Mouse (Mus musculus) right cerebral cortex, adult 18-20 months (tissue): ENCODE measurements at regions not wholly inside any gene's neighbourhood (a gene's known extent, or its start where the extent isn't known, plus 50 kb on each side); places are given as distances from the start of the nearest gene placed in this dataset.

ENCODE experiments used
- DNase-seq: peaks from one replicate; pipeline ENCODE4 v3.0.0; 2022; ENCODE audit warnings: mixed read lengths

DNA sequence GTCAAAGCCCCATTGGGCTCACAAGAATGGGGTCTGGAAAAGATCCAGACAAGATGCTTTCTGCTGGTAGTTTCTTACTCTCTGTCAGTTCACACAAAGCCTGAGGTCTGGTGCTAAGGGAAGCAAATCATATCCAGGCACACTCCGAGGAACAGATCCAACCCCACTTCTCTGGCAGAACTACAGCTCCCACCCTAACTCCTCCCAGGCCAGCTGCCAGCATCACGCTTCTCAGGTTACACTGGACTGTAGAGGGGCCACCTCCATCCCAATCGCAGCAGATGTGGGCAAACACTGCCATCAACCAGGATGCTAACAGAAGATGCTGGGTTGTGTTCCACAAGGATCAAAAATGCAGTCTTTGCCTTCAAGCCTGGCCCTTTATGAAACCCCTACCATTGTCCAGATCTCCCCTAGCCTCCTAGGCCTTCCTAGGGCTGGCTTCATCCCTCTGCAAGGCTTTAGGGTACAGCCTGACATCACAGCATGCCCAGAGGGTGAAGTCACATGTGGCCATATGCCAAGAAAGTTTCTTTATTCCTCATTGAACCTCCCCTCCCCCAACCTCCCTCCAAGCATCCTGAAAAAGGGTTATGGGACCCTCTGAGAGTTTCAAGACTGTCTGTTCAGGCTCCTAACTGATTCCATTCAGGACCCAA lies 99.6 kb upstream of the 2610301B20Rik start:
- DNase-seq, result no peak

DNA sequence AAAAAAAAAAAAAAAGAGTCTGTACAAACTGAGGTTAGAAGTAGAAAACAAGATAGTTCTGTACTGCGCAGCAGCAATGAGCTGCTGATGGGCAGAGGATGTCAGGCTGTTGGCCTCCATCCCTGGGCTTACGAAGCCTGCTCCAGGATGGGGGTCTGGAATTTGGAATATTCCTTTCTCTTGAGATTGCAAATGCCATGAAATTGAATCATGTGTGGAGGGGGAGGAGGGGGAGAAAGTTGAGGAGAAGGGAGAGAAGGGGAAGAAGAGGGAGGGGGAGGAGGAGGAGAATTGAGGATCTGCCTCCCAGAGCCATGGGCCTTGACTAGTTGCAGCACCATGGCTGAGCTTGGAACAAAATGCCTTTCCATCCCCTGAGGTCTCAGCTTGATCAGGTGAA lies 87.6 kb upstream of the 2610301B20Rik start:
- DNase-seq, result no peak

DNA sequence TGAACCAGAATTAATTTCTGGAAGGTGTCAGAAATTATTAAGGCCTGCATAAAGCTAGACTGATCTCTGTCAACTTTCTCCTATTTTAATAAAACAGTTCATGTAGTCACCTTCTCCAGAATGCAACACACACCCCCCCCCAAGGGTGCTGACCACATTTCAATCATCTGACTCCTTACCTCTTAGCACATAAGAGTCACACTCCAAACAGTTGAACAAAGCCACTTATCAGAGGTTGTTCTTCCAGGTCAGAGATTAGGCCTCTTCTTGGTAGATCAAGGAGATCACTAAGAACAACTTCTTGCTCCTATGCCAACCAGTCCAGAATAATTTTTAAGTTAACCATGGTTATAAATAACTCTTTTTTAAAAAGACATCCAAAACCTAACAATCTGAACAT lies 86.0 kb upstream of the 2610301B20Rik start:
- no peak for DNase-seq

DNA sequence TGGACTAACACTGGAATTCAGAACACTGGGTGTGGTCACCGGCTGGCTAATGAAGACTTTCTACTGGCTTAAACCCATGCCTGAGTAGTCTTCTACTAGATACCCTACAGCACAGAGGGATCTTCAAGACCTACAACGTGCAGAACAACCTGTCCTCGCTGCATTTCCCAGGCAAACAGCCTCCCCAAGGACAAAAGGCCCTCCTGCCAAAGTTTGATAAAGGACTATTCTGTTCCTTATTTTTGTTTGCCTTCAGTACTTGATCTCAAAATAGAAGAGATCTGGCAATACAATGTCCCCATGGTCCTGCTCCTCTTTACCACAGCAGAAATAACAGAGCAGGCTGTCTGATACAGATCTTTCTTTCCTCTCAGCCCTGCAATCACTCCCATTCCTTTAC lies 85.2 kb upstream of the 2610301B20Rik start:
- no peak for DNase-seq

DNA sequence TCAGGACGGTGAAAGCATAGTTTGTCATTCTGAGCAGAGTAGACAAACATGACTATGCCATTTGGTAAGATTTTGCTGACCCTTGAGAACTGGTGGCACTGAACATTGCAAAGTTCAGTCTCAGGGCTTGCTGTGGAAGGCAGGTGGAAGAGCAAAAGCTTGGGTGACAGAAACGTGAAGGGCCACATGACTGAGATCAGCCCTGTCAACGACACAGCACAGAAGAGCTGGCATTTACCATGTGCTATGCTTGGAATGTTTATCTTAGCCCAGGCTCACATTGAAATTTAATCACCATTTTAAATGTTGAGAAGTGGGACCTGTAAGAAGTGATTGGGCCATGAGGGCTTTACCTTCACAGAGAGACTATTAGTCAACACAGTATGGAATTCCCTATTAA lies 81.7 kb upstream of the 2610301B20Rik start:
- DNase-seq, result no peak

DNA sequence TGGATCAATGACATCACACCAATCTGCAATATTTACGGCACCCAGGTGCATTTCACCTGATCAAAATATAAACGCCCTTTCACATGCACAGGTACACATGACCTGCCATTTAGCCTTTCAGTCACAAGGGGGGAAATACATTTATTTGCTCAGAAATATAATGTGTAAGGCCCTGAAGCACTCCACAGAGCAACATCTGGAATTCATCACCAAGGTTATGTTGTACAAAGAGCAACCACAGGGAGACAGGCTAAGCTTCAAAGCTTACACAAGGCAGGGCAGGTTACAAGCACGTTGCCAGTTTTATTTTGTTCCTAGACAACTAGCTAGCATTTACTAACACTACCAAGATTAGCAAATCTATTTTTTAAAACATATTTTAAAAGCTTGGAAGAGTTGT lies 79.8 kb upstream of the 2610301B20Rik start:
- DNase-seq, result no peak

DNA sequence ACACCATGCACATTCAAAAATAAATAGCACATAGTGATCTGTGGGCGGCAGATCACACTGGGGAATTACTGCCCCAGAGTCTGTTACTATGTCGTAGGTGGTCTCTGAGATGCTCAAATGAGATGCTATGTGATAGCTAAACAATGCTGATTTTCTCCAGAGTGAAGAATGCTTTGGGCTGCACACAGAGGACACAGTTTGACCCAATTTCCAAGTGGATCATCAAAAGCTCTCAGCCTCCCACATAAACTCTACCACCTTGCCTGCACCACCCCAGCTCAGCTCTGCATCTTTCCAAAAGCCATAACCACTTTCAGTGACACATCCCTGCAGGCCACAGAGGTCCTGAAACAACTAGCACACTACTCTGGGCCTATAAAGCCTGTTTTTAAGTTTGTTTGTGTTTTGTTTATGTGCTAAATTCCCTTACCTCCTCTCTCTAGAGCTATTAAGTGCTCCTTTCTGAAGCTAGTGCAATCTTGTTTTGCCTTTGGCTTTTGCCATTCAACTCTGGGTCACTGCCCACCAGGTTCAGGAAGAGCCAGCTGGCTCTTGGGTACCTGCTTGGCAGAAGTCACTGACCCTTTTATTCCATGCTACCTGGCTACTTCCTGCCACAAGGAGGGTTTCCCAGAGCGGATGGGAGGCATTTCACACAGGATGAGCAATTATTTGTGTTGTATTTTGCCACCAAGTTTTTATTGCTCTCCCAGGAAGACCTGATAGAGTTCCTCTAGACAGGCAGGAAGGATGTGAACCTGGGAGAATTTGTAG lies 73.3 kb upstream of the 2610301B20Rik start:
- peak; percentile 18 for DNase-seq

DNA sequence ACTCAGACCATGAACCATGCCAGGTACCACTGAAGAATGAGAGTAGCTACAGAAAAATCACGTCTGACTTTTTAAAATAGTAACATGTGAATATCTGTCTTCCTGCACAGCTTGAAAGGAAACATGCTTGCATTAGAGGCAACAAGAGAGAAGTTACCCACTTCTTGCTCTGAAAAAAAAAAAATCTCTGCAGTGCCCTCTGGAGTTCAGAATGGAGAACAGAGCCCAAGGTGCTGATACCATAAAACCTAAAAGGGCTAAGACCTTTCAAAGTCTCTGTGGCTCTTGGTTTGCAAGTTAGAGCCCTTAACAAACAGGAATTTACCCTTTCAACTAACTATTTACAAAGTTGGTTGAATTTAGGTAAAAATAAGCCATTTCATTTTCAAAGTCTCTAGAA lies 69.6 kb upstream of the 2610301B20Rik start:
- no peak for DNase-seq

DNA sequence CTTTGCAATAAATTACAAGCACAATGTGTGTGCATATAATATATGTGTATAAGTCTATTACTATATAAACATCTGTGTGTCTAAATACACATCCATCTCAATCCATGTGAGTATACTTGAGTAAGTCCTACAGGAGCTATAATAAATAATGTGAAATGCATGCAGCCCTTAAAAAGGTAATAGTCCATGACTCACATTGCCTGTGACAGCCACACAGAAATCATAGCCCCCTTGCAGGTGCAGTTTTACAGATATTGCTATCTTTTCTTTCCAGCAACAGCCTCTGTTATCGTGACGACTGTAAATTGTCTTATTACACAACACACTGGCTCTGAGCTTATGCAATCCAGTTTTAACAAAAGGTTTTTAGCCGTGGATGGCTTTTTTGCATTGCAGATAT lies 67.0 kb upstream of the 2610301B20Rik start:
- no peak for DNase-seq

DNA sequence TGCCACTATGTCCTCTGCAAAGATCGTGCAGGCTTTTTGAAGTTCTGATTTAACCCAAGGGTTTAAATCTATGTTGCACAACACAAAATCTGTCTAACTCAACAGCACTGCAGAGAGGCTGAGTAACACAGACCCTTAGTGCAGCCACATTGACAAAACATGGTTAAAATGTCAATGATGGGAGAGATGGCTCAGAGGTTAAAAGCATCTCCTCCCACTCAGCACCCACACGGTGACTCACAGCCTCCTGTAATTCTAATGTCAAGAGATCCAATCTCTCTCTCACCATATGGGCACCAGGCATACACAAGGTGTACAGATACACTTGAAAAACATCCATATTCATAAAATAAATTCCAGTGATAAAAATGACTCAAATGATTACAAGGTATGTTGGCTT lies 61.4 kb upstream of the 2610301B20Rik start:
- peak; percentile 14 for DNase-seq
